Mouse (Mus musculus): ENCODE measurements at regions not wholly inside any gene's neighbourhood (a gene's known extent, or its start where the extent isn't known, plus 50 kb on each side); places are given as distances from the start of the nearest gene placed in this dataset.

DNA sequence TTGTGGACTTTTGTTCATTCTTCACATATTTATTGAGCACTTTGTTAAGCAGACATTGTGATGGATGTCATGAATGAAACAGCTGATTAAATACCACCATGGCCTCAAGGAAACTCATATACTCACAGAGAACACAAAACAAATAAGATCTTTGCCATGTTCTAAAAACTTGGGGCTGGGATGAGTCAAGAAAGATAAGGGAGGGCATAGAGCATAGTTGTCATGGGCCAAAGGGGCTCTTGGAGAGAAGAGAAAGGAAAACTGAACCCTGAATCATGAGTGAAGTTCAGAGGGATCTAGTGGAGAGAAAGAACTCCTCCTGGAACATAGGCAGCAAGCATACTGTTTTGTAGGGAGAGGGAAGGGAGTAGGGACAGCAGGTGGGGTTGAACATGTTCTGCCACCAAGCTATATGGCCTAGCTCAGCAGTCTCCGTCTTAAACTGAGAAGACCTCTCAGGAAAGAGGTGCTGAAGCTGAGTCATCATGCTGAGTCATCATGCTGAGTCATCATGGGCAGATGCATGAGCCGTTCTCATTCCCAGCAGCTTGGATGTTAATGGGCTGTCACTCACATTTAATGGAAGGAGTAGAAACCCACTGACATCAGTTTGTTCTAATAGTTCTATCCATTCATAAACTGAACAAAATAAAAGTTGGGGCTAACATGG lies 69.6 kb downstream of the Cetn3 start:
- peak in 1 of 2 experiments; percentile 4 for DNase-seq

DNA sequence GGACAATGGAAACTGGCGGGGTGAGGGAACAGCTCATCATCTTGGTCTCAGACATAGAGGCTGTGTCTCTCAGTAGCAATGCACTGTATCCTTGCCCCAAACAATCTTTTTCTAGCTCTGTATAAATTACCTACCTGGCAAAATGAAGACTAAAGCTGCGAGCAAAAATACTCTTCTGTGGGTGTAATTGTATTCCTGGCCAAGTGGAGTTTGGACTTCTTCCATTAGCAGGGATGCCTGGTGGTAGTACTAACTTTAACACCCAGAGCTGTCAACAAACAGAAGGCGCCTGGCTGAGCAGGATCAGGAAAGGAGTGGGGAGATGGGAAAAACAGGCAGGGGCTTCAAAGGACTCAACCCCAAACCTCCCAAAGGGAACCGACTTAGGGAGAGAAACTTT lies 73.2 kb downstream of the Cetn3 start:
- no peak for DNase-seq

DNA sequence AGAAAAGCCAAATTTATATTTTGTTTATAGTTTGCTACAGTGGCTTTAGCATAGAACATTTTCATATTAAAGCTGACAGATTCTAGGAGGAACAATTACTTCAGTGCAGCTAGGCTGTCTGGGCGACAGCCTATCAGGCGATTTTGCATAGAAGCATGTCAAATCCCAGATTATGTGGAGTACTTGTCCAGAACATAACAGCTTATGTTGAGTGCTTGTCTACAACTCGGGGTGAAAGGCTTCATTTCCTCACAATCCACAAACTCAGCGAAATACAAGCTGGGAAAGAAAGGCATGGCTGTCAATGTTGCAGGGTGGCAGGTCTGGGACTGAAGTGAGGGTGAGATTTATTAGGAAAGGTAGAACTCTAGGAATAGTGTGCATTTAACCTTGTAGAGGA lies 77.8 kb downstream of the Cetn3 start:
- DNase-seq: no peak

DNA sequence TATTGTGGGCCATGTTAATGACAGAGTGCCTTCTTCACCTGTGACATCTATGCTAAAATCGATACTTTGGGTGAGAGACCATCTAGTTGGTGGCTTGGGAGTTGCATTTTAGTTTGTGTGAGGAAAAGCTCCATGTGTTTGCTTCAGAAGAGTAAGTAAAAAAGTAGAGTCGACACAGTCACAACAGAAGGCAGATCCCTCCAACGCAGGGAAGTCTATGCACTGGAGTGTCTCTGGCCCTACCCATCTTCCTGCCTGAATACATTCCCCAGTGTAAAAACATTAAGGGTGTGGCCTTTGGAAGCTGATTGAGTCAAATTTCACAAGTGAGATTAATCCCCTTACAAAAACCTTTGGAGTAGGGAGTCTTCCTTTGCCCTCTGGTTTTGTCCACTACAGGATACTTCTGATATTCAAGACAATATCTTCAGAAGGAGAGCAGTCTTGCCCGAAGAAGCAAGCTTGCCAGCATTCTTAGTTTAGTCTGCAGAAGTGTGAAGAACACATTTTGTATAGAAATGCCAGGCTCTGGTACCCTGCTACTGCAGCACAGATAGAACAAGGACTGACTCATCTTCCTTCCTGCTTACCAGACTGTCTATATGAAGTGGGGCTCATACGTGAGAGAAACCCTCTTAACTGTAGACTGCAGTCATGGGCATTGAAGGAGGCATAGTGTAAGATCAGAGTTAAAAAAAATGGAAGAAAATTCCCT lies 79.2 kb downstream of the Cetn3 start:
- DNase-seq: no peak

DNA sequence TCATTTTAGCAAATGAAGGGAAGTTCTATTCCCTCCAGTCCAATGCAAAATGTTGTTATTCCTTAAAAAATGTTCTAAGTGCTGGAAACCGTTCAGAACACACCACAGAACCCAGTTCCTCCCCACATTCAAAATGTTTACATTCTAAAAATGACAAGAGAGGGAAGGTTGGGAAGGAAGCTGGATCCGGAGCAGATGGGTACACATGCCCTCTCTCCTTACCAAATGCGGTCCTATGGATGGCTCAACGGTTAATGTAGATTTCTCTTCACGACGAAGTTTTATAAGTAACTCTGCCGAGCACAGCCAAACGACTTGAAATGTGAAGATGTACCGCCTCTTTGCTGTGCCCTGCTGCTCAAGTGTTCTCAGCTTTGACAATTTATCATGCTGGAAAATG lies 88.3 kb downstream of the Cetn3 start:
- no peak for DNase-seq

DNA sequence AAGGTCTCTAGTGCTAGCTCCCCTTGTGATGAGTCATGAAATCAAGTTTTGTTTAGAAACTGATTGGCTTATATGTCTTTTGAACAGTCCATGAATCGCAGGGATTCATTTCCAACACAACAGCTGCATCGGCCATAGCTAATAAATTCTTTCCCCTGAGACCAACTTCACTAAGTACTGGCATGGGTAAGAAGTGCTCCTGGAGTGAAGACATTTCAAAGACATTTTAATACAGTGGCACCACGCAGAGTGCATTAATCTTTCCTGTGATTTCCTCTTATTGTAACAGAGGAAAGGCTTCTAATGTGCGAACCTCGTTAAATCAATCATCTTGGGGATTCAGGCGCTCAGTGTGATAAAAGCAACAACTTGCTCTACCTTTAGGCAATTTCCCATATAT lies 103.0 kb downstream of the Cetn3 start:
- no peak for DNase-seq

DNA sequence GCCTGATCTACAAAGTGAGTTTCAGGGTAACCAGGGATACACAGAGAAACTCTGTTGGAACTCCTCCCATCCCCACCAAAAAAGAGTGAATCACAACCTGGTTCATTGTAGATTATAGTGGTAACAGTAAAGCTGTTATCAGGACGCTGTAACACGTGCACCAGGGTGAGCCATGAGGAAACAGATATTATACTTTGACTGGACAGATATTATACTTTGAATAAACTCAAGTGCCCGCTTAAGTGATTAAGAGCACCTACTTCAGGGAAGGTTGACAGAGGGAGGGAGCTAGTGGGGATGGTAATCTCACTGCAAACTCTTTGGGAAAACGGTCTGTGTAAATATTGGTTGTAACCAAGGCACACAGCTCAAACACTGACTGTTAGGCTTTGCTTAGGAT lies 147.4 kb downstream of the Cetn3 start:
- no peak for DNase-seq

DNA sequence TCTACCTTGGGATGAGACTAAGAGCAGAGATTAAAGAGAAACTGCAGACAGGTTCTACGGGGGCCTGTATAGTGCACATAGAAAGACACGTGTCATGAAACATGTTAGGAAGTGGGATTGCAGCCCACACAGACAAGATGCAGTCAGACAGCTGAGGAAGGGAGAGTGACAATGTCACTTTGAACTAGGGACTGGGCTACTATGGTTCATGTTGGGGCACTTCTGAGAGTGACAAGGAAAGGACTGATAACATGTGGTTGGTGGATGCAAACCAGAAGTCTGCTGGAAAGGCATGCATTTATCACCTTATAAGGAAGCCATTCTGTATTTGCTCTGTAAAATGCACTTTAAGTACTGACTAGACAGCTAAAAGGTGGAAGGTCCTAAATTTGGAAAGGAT lies 148.3 kb downstream of the Cetn3 start:
- no peak for DNase-seq

DNA sequence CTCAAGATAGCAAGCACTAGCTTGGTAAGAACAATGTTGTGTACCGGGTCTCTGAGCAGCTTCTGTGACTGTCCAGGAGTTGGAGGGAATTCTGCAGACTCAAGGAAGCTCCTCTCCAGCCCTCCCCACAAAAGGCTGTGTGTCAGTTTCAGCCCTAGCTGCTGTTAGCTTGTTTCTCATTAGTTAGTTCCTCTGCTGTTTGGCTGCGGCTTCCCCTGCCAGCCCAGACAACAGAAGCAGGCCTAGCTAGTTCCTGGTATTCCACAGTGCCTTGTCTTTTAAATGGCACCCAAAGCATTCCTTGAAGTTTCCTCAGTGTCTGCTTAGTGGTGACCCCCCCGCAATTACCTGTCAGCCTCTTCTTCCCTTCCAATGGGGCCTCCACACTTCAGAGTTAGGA lies 154.2 kb downstream of the Cetn3 start:
- DNase-seq: no peak

DNA sequence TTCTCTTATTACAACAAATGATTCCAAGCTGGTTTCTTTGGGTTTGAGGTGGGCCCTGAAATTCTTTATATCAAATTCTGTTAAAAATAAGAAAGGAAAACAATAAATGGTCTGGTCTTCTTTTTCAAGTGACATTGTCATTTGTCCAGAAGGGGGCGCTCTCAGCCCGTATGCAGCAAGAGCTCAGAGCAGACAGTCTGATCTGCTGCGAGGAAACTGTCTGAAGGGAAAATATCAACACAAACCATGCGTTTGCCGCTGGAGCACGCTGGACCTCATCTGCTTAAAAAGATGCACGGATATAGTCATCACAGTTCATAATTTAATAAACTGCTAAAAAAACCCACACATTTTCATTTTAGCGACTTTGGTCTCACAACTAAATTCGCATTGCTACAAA lies 161.2 kb downstream of the Cetn3 start:
- peak; percentile 79 to 87 for DNase-seq

DNA sequence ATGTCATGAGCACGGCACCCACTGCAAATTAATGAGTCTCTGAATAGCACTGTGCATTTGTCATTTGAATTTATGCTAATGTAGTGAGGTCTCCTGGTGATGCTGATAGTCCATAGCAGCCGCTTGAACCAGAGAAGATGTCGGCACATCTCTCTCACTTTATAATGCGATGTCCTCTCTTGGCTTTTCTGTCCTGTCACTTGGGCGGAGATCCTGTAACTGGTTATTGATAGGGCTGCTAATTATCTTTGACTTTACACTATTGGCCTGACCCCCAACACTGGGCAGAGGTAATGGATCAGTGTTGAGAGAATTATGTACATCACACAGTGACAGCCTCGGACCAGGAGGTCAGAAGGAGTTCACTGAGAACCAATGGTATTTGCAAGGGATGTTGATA lies 161.6 kb downstream of the Cetn3 start:
- DNase-seq: no peak

DNA sequence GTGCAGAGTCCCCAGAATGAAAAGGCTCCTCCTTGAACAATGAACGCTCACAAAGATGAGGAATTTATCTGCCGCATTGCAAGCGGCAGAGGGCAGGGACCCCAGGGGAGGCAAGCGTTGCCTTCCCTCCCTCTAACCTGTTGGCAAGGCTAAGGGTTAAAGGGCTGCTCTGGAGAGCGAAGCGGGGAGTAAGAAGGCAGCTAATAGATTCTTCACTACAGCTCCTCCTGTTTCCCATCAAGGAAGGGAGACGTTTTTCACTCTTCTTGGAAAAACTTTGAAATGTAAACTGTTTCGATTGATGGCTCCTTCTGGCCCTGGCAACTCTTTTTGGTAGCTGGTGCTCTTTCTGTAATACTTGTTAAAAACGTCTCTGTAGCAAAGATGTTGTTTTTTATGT lies 162.9 kb downstream of the Cetn3 start:
- DNase-seq: no peak

DNA sequence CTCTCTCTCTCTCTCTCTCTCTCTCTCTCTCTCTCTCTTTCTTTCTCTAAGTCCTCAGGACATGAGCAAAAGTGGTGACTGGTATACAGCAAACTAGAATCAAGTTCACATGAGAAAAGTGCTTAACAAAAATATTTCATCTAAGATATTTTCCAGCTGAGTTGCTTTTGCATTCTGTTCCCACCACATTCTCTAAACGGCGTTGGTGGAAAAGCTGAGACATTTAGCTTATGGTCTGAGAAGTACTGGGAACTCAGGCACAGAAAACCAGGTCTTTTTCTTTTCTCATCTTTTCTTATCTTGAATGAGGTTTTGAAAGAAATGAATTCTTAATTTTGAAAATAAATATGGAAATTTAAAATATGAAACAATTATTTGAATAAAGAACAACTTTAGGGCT lies 182.6 kb downstream of the Cetn3 start:
- DNase-seq: no peak

DNA sequence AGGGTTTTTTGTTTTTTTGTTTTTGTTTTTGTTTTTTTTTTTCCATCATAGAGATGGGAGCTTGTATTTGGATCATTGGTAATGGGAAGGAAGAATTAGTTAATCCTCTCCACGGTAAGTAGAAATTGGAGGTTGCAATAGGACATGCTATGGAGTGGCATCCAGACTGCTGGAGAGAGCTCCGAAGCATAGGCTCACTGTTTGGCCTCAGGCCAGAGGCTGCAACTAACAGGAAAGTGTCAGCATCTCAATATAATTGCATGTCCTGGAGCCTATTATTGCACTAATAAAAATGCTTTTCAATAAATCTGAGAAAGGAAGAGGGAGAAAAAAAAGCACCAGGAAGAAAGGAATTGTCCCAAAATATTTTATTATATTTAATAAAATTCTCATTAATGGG lies 193.0 kb downstream of the Cetn3 start:
- peak in 1 of 2 experiments; percentile 3 for DNase-seq

DNA sequence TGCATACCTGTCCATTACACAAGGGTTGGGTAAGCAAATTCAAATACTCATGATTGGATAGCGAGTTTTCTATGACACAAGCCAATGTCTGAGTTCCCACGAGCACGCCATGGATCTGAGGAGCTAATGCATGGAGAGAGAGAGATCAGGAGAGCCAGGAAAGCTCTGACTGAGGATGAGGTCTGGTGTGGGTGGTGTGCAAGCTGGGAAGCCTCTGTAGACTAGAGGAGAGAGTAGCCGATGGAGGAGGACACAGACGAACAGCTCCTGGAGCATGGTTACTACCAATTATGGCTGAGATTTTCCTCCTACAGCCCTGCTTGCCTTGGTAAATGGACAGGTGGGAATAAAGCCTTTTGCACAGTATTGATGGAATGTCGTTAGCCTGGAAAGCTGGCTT lies 195.1 kb downstream of the Cetn3 start:
- DNase-seq: no peak

DNA sequence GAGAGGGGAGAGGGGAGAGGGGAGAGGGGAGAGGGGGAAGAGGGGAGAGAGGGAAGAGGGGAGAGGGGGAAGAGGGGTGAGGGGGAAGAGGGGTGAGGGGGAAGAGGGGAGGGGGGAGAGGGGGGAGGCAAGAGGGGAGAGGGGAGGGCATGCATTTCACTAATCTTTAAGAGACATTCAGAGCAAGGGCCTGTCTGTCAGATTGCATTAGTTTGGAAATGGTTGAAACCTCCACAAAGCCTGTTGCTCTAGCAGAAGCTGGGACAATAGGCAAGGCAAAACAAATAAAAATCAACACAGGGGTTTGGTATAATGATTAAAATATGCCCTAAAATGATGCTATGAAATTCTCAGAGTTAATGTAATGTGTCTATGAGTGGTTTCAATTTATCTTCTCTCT lies 196.4 kb downstream of the Cetn3 start:
- no peak for DNase-seq

DNA sequence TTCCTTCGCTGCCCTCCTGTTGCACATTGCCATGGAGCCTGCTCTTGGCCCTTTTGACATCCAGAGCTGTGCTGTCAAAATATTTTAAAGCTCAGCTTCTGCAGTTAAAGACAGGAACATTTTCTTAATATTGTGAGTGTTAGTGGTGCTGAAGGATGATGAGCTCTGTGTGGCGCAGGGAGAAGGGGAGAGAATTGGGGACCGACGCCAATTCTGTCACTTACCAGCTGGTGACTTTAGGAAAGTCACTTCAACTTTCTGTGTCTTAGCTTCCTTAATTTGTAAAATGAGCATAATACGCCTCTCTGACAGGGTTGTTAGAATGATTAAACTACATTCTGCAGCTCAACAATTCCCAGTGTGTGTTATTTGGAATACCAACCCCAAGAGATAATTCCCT lies 197.2 kb downstream of the Cetn3 start:
- no peak for DNase-seq

DNA sequence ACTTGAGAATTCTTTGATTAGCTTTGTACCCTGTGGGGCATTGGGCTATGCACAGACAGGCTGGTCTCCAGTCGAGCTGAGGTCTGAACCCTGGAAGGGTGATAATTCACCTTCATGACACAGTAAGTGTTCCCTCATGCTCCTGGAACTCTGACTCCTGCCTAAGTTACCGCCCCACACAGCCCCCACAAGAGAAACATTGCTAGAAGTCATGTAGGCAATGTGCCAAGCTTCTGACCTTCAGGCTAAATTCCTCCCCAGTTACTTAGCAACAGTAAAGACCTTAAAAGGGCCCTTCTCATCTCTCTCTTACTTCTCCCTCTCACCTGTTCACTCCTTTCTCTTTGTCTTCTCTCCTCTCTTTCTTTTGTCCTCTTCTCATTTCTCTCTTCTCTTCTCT lies 199.6 kb downstream of the Cetn3 start:
- peak; percentile 2 to 19 for DNase-seq

DNA sequence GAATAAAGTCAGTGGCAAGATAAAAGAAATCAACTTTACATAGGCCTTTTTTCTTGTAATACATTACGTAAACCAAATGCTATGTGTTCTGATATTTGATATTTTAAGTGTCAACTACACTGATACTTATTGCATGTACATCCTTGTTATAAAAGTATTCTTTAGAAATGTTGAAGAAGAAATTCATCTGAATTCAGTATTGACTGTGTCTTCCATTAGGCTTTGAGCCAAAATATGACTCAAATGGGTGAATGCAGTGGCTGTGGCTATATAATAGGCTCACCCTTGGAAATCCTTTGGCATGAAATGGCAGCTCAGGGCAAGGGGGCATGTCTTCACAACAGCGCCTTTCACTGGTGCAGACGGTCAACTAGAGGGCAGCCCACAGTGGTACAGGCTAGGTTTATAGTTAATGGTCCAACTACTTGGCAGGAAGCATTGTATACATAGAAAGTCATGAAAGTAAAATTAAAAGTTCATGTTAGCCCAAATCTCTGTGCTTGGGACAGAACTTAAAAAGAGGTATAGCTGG lies 217.9 kb downstream of the Cetn3 start:
- DNase-seq: no peak

DNA sequence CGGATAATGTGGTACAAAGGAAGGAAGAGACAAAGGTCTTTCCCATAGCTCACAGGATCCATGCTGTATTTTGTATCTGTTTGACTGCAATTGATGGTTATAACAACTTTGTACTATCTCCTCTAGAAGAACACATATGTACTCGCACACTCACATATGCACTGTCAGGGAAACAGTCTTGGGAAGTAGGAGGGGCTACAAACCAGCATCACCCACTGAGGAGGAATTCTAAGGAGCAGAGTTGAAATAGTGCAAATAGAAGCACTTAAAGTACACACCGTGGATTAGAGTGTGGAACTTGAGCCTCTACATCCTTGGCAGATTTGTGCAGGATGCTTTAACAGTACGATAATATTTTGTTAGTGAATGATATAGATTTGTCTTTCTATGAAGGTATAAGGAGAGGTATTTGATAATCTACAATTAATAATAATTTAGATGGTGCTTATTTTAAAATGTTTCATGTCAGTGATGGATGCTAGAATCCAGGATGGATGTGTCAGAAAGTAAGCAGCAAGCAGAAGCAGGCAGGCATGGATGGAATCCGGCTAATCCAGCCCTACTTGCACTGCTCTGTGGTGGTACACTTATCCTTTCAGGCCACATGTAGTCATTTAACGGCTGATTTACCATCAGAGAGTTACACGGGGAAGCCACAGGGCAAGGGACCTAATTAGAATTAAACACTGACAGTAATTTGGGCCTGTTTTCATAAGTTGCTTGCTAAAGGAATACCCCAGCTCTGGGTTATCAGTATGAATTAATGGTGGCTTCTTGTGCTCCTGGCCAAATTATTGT lies 223.3 kb downstream of the Cetn3 start:
- DNase-seq: no peak

DNA sequence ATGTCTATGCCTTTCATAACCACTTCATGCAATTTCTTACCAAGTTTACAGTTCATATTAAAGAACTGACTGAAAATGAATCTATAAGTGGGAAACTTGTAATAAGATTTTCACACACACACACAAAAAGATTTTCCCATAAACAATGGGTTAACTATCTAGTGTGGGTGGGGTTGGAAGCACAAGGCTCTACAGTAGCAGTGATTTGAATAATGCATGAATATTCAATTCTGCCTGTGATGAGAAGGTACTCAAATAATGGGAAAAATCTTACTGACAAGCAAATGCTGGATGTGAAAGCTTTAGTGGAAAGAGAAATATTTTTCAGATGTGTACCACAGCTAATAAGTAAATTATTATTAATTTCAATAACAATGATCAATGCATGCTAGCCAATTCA lies 224.3 kb downstream of the Cetn3 start:
- no peak for DNase-seq

DNA sequence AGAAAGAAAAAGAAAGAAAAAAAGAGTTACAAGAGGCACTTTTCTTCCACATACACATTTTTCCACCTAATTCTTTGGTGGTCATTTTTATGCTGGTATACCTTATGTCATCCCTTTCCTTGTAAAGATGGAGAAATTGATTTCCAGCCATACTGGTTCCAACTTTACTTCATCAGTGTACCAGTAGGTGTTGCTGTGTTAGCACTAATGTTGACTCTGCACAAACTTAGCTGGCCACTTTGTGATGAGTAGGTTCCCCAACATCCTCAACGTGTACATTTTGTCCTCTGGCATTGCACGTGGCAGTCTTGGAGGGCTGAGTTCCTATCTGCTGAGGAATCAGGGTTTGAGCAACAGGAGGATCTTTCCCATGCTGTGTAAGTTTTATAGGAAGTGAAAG lies 256.7 kb downstream of the Cetn3 start:
- DNase-seq: no peak

DNA sequence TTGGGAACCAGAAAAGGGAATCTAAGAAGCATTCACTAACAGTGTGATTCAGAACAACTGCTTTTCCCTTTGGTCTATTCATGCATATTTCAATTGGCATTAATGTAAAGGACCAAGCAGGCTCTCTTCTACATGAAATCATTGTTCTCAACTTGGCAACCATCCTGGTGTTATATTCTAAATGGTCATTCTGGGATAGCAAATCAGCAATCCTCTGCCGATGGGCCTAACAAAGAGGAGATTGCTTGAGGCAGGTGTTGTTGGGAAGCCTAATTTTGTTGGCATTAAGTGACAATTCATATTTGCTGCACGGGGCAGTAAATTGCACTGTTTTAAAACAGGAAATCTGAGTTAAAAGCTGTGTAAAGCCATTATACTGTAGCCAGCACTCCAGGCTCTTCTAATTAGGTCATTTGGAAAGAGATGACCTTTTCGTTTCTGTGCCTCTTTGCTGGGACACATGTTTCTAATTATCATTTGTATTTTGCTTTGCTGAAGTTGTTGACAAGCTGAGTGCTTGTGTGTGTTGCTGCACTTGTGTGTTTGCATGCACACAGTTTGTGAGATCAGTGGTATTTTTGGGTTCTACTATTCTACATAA lies 275.4 kb downstream of the Cetn3 start:
- DNase-seq: no peak

Measured in adrenal gland, postnatal 36 days (tissue).